Mouse (Mus musculus) embryonic fibroblast, embryonic 13.5 days (primary cell): ENCODE data around the gene Gria3. TPM values are rescaled to one million over a fixed set of nuclear protein-coding genes. Genes with fewer than 3 reads are reported as not detected.

Experiments
- H3K27ac ChIP-seq: 2 replicates; pipeline ENCODE4 v1.5.1; 2012; ENCODE audit warnings: low read length, control low read depth, inconsistent platforms; ENCODE audit not compliant: insufficient read depth
- H3K4me1 ChIP-seq: 2 replicates; pipeline ENCODE4 v1.6.1; 2011; ENCODE audit warnings: low read length; ENCODE audit not compliant: control insufficient read depth, insufficient read depth
- H3K4me3 ChIP-seq: 2 replicates; pipeline ENCODE4 v1.5.1; 2011; ENCODE audit warnings: mild to moderate bottlenecking, control low read depth, low read length; ENCODE audit not compliant: insufficient read depth
- CTCF ChIP-seq: IDR thresholded peaks from 2 replicates; pipeline ENCODE4 v1.5.1; 2011; ENCODE audit warnings: mild to moderate bottlenecking, control low read depth, low read length, moderate library complexity, borderline replicate concordance; ENCODE audit not compliant: insufficient read depth
- POLR2A ChIP-seq: IDR thresholded peaks from 2 replicates; pipeline ENCODE4 v1.6.1; 2011; ENCODE audit warnings: low read depth, mild to moderate bottlenecking, control low read depth, low read length, moderate library complexity
- polyA plus RNA-seq: library from polyadenylated mRNA; stranded (reverse); fragments of >200 nt; gene quantifications from 2 replicates; pipeline ENCODE4 v1.2.4, GENCODE M21; 2011; ENCODE audit warnings: low read depth; ENCODE audit not compliant: missing spikeins, insufficient read length

The Gria3 gene
- polyA plus RNA-seq: 82.8 and 95.5 TPM in 2 replicates

DNA sequence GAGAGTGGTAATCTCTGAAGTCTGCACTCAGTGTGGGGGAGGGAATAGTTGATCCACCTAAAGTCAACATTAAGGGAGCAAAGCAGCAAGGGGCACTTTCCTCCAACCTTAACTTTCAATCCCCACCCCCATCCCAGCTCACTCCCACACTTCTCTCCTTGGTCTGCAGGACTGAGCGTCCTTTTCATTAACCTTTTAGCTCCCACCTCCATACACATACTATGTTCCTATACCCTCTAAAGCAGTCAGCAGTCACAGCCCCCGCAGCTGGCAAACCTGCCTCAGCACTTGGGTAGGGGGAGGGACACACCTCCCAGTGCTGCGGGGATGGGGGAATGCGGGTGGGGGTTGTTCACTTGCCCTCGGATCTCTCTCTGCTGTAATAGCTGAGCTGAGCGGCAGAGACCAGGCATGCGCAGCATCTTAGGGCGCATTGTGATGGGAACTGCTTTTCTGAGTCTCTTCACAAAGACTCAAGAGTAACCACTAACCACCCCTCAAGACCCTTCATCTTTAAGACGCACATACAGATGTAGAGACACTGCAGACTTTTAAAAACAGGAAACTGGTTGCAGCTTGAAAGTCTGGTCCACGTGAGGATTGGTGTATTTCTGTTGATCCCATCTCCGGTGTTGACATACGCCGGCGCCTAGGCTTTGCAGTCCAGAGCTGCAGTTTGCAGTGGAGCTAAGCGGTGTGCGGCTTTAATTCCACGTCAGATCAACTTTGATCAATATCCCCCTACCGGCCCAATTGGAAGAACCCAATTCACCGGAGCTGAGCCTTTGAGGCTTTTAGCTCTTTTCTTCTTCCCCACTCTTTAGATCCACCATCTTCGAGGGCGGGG lies at the start of gene Gria3:
Gene Gria3, plus strand, starts transcription at position 797 of the 847 bp plus-strand sequence.
- TF ChIP-seq CTCF (no peak), POLR2A (peak; percentile 26; the same call in 1 of the 2 replicates)
- peak within 1 kb of the TSS; percentile 67 for H3K4me3 ChIP-seq
- peak within 1 kb of the TSS; percentile 87 for H3K27ac ChIP-seq
- no peaks in the 10 kb centered on the region; the same call in 1 of the 2 replicates for H3K4me1 ChIP-seq

DNA sequence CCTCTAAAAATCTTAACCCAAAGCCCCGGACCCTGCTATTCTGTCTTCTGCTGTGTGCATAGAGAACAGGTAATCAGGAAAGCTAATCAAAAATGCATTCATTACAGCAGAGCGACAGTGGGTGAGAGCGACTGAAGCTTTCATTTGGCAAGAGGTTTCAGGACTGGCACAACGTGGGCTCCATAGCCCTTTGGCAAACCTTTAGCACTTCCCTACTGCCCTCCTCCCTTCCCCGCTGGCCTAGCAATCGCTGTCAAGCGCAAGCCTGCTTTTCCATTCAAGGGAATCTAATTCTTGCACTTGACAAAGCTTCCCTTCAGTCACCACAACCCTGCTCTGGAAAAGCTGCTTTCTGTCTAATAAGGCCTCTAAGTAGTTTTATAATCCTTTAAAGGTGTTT lies 13.6 kb upstream of the Gria3 start:
- no peak for TF ChIP-seq CTCF
- TF ChIP-seq POLR2A: no peak
- no peak overlapping the region for H3K4me3 ChIP-seq
- H3K4me1 ChIP-seq: no peaks in the 10 kb centered on the region
- H3K27ac ChIP-seq: no peak overlapping the region

DNA sequence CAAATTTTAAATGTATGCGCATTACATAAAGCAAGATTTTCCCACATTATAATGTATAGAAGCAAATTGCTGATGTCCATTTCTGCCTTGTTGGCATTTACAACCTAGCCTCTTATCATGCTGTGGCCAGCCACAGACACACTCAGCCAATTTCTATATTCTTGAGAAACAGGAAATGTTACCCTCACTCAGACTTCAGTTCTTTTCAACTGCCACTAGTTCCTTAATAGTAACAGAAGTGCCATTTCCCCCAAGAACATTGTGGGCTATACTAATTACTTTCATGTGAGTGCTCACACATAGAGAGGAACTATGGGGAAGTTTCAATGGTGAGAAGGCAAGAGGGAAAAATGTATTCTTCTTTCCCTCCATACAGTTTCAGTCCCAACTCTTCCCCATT lies 11.6 kb upstream of the Gria3 start:
- no peaks in the 10 kb centered on the region for H3K4me1 ChIP-seq
- H3K27ac ChIP-seq: no peak overlapping the region
- TF ChIP-seq CTCF (no peak), POLR2A (no peak)
- H3K4me3 ChIP-seq: no peak overlapping the region

DNA sequence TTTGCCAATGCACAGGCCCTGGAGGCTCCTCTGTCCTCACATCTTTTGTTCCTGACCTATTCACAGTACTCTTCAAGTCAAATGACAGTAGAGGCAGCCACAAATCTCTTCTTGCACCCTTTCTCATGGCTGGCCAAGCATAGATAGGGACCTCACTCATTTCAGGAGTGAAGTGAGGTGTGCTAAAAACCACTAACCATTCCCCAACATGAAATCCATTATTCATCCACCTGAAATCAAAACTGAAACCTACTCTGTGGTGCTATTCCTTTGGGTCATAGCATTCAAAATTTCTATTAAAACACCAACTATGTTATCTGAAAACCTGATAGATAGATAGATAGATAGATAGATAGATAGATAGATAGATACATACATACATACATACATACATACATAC lies 2.2 kb upstream of the Gria3 start:
- Histone ChIP-seq H3K4me3 (no peak overlapping the region), H3K27ac (no peak overlapping the region), H3K4me1 (no peaks in the 10 kb centered on the region)
- TF ChIP-seq POLR2A (no peak), CTCF (no peak)

DNA sequence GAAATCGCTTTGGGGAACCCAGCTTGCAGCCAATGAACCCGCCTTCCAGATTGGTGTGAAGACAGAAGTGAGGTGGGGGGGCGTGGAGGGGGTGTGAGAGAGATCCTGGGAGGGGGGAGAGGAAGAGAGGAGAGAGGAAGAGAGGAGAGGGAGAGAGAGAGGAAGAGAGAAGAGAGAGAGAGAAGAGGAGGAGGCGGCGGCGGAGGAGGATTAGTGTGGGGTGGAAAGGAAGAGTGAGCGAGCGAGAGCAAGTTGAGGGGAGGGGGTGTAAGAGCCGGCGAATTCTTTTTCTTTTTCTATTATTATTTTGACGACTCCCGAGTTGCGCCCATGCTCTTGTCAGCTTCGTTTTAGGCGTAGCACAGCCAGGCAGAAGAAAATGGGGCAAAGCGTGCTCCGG lies 532 bp downstream of the Gria3 start:
- TF ChIP-seq CTCF (no peak), POLR2A (no peak; the same call in 1 of the 2 replicates)
- peak overlapping the region; percentile 87 for H3K27ac ChIP-seq
- H3K4me1 ChIP-seq: no peaks in the 10 kb centered on the region; the same call in 1 of the 2 replicates
- H3K4me3 ChIP-seq: peak overlapping the region; percentile 67

DNA sequence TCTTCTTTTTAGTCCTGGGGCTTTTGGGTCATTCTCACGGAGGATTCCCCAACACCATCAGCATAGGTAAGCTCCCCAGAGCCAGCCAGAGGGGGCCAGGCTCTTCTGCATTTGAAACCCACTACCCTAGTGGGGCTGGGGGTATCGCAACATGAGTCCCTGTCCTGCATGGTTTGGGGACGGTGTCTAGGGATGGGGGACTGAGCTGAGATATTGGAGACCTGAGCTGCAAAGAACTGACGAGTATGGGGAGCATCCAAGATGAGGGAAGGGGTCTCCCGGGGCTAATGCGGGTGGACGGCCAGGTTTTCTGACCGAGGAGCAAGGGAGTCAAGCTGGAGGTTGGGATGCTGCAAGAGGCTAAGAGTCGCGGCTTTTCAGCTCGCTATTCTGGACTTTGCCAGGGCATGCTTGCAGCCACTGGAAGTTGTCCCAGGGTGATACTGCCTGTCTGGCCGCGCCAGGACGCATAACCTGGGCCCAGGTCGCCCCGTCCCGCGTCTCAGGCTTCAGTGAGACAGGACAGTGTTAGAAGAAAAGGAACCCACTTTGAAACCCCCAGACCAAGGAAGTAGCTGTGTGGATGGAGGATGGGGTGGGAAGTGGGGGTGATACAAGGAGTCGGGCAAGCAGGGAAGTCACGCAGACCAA lies 1.1 kb downstream of the Gria3 start:
- peak overlapping the region; percentile 87 for H3K27ac ChIP-seq
- H3K4me1 ChIP-seq: no peaks in the 10 kb centered on the region; the same call in 1 of the 2 replicates
- peak; percentile 49 for TF ChIP-seq POLR2A
- TF ChIP-seq CTCF: no peak
- H3K4me3 ChIP-seq: peak overlapping the region; percentile 67

DNA sequence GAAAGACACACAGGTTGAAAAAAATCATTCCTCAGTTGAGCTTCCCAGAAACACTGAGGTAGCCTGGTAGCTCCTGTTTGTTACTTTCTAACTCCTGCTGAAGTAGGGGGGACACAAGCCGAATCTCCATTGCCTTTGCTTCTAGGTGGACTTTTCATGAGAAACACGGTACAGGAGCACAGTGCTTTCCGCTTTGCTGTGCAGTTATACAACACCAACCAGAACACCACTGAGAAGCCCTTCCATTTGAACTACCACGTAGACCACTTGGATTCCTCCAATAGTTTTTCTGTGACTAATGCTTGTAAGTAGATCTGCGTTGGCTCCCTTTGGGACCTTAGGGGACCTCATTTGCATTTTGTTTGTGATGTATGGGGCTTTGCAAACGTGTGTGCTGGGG lies 2.0 kb downstream of the Gria3 start:
- H3K4me1 ChIP-seq: no peaks in the 10 kb centered on the region; the same call in 1 of the 2 replicates
- H3K27ac ChIP-seq: peak overlapping the region; percentile 87
- no peak for TF ChIP-seq CTCF
- peak; percentile 60 for TF ChIP-seq POLR2A
- H3K4me3 ChIP-seq: peak overlapping the region; percentile 67

DNA sequence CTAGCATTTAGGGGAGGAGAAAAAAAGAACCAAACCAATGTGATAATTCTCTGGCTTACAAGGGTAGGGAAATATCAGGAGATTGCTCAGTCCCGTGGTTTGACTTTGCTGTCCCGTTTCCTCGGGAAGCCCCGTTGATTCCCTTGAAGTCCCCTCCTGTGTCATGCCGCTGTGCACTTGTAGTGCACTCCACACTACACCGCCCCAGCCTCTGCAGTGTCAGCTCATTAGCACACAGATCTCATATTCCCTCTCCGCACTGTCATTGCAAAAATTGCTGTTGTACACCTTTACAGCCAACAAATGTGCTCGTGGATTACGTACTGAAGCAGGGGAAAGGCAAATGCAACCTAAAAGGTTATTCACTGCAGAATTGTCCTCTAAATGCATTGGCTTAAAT lies 5.6 kb downstream of the Gria3 start:
- TF ChIP-seq CTCF (no peak), POLR2A (no peak)

DNA sequence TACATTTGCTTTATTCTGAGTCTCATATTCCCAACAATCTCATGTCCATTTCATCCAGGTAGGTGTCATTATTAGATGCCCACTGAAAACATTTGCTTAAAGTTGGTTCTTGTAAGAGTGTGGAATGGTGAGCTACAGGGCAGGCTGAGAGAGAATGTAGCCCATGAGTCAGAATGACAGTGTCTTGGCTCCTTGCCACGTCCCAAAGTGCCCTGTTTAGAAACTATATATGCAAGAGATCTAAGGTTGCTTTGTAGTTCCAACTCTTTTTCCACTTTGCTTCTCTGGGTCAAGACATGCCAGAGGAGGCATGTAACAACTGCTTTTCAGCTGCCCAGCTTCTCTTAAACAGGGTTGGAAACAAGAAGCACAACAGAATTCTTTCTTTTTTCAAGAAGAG lies 9.1 kb downstream of the Gria3 start:
- Histone ChIP-seq H3K4me1 (peaks cover 3% of the 10 kb centered on the region; the same call in 1 of the 2 replicates), H3K4me3 (no peak overlapping the region), H3K27ac (no peak overlapping the region)
- TF ChIP-seq CTCF (no peak), POLR2A (no peak)

More for the DNA sequence above, 5.6 kb downstream of the Gria3 start:
- Histone ChIP-seq H3K4me3 (no peak overlapping the region), H3K4me1 (peaks cover 3% of the 10 kb centered on the region; the same call in 1 of the 2 replicates), H3K27ac (no peak overlapping the region)

DNA sequence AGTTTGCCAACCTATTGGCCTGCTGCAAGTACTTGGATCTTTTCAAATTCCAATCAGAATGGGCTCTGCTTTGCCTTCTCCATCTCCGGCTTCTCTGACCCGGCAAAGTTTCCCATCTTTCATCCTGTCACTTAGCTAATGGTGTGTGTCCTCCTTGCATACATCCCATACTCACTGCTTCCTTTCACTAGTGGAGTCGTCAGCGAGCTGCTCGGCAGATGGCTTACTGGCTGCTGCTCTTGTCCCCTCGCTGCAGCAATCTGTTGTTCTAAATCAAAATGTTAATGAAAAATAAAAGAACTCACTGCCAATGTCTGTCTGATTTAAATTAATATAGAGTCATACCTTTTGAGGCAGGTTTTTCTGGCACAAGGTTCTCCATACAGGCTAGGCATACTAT lies 25.0 kb downstream of the Gria3 start:
- no peak overlapping the region for H3K27ac ChIP-seq
- H3K4me3 ChIP-seq: no peak overlapping the region
- no peaks in the 10 kb centered on the region for H3K4me1 ChIP-seq
- TF ChIP-seq POLR2A (no peak), CTCF (no peak)
